Mouse (Mus musculus) mammary gland, adult 2 months (tissue): ENCODE data around the gene Fbxo48. TPM values are rescaled to one million over a fixed set of nuclear protein-coding genes. Genes with fewer than 3 reads are reported as not detected.

Experiments used
- polyA plus RNA-seq: library from polyadenylated mRNA; depleted of rRNA; stranded (reverse); fragments of >200 nt; gene quantifications from 2 replicates; pipeline ENCODE4 v1.2.3, GENCODE M21; 2012; ENCODE audit warnings: low replicate concordance; rRNA removed

Gene Fbxo48
- polyA plus RNA-seq: 0.22 and 0.48 TPM in 2 replicates

DNA sequence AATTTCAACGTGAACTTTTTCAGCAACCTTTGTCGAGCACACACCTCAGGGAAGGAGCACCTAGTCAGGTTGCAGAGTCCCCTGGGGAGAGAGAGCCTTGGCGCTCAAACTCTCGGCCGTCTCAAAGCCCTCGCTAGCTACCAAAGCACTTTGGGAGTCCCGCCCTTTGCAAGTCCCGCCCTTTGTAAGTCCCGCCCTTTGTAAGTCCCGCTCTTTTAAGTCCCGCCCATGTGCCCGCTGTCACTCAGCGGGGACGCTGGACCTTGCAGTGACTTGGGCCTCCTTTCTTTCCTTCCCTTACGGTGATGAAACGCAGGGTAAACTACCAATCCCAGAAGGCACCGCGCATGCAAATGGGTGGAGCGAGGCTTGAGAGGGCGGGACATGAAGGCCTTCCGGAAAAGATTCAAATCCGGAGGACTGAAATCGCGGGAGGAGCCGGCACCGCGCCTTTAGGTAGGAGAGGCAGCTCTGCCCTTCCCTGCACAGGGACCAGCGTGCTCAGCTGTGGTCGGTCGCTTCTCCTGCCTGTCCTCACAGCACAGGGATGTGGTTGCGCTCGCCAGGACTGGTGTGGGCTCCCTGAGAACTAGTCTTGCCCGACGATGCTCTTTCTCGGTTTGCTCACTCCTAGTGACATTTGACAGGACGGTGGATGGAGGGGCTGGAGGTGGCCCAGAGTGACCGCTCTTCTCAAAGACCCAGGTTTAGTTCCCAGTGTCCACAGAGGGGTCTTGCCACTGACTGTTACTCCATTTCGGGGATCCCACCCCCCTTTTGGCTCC, at the start of gene Fbxo48:
Gene Fbxo48 (plus strand): TSS at position 400 of the 785 bp plus-strand sequence.

Other genes starting within 250 kb of the Fbxo48 start
- gene Egfr, start 199.2 kb upstream of the Fbxo48 start, polyA plus RNA-seq: 65.8 and 170 TPM in 2 replicates
- 18.7 and 19.6 TPM in 2 replicates for gene Cnrip1, start 100.2 kb downstream of the Fbxo48 start, polyA plus RNA-seq
- gene Plek, start 101.0 kb downstream of the Fbxo48 start, polyA plus RNA-seq: 2.8 and 5.8 TPM in 2 replicates
- gene Ppp3r1, start 207.9 kb downstream of the Fbxo48 start, polyA plus RNA-seq: 26.8 and 77.3 TPM in 2 replicates
- gene Wdr92, start 230.7 kb downstream of the Fbxo48 start, polyA plus RNA-seq: 5.4 and 9.0 TPM in 2 replicates